ENCODE assay signal across 9 mouse cellular contexts in genomic region chr2:91071059-91071458, GRCm38 (mm10). TPM values are rescaled to one million over a fixed set of nuclear protein-coding genes. Genes with fewer than 3 reads are reported as not detected.
DNase-seq lines count a peak whose midpoint lies in the region; ATAC-seq and TF ChIP-seq lines count a peak whose summit lies in the region.
"Had no signal": no experiment of that assay in that cellular context is flagged by ENCODE, and none has a peak within 500 bp of the region (broad histone marks: within the 10 kb centered on the region; RNA-seq: fewer than 3 reads in every experiment).

No protein-coding gene starts in this region.

- TF ChIP-seq EP300 in liver, postnatal 0 days (IDR thresholded peaks at IDR 0.05; ENCODE audit: low read depth) = no peak

- no peak for TF ChIP-seq CTCF in G1E (IDR thresholded peaks at IDR 0.05; ENCODE audit: low read depth, low read length)
- no peak for TF ChIP-seq CTCF in liver, postnatal 0 days (IDR thresholded peaks at IDR 0.05; ENCODE audit: low read depth)

- peak overlapping the region; percentile 91 for H3K27ac ChIP-seq in heart, embryonic 13.5 days (replicated peaks)
- peak overlapping the region; percentile 93 for H3K27ac ChIP-seq in heart, embryonic 15.5 days
- peak overlapping the region; percentile 78 for H3K27ac ChIP-seq in liver, postnatal 0 days (ENCODE audit: low read depth)

- no peak for DNase-seq in heart, adult 8-10 months (ENCODE audit: low spot score)
- DNase-seq in G1E (ENCODE audit: low spot score) = no peak
- no peak for DNase-seq in liver, postnatal 0 days
- DNase-seq in urinary bladder, postnatal 14 days (ENCODE audit: low spot score) = no peak
- DNase-seq in left cerebral cortex, adult 18-20 months (ENCODE audit: low spot score in 2 of 2) = no peak

- peak overlapping the region; percentile 82 for H3K4me2 ChIP-seq in heart, embryonic 13.5 days
- peak overlapping the region; percentile 87 for H3K4me2 ChIP-seq in heart, embryonic 15.5 days
- peak overlapping the region; percentile 86 for H3K4me2 ChIP-seq in liver, postnatal 0 days (ENCODE audit: low read depth, low read length)

- H3K9me3 ChIP-seq in heart, embryonic 13.5 days = no peaks in the 10 kb centered on the region
- H3K9me3 ChIP-seq in G1E (replicated peaks) = no peaks in the 10 kb centered on the region
- no peaks in the 10 kb centered on the region for H3K9me3 ChIP-seq in heart, embryonic 15.5 days (replicated peaks)
- no peaks in the 10 kb centered on the region for H3K9me3 ChIP-seq in liver, postnatal 0 days (ENCODE audit: low read length)

- H3K27me3 ChIP-seq in heart, embryonic 13.5 days (replicated peaks) = no peaks in the 10 kb centered on the region
- H3K27me3 ChIP-seq in G1E (ENCODE audit: insufficient read depth, low read length) = no peaks in the 10 kb centered on the region
- H3K27me3 ChIP-seq in heart, embryonic 15.5 days = no peaks in the 10 kb centered on the region
- H3K27me3 ChIP-seq in liver, postnatal 0 days (ENCODE audit: insufficient read depth, low read length) = no peaks in the 10 kb centered on the region
- H3K27me3 ChIP-seq: Patski had no signal

- peak overlapping the region; percentile 90 for H3K9ac ChIP-seq in heart, embryonic 13.5 days
- H3K9ac ChIP-seq in heart, embryonic 15.5 days = peak overlapping the region; percentile 82
- H3K9ac ChIP-seq in liver, postnatal 0 days (replicated peaks) = peak overlapping the region; percentile 79

- 84% methylated on average over 10 of the region's 10 CpGs for WGBS in heart, embryonic 13.5 days
- WGBS in heart, embryonic 15.5 days = 81% methylated on average over 10 of the region's 10 CpGs
- 81% methylated on average over 10 of the region's 10 CpGs for WGBS in liver, postnatal 0 days (ENCODE audit: insufficient replicate concordance)

- peak overlapping the region; percentile 78 for H3K4me3 ChIP-seq in heart, embryonic 13.5 days
- peak overlapping the region; percentile 82; the same call in 1 of the 2 replicates for H3K4me3 ChIP-seq in G1E (ENCODE audit: low read depth, low read length)
- H3K4me3 ChIP-seq in heart, embryonic 15.5 days = peak overlapping the region; percentile 82
- H3K4me3 ChIP-seq in liver, postnatal 0 days (ENCODE audit: low read depth, low read length) = peak overlapping the region; percentile 76

- no peak for ATAC-seq in heart, embryonic 13.5 days (ENCODE audit: extremely low read depth, insufficient number of reproducible peaks, low FRiP score, low TSS enrichment)
- no peak for ATAC-seq in G1E (ENCODE audit: extremely low read depth, insufficient number of reproducible peaks, low FRiP score, poor library complexity, severe bottlenecking)
- ATAC-seq in heart, embryonic 15.5 days (replicated peaks; ENCODE audit: insufficient number of reproducible peaks, insufficient read depth, low FRiP score, low read depth) = no peak
- ATAC-seq in liver, postnatal 0 days = no peak
- no peak for ATAC-seq in erythroid progenitor cell, adult 5-6 weeks (replicated peaks; ENCODE audit: low FRiP score, poor library complexity, severe bottlenecking)

- peaks cover 28% of the 10 kb centered on the region for H3K4me1 ChIP-seq in heart, embryonic 13.5 days
- peaks cover 53% of the 10 kb centered on the region for H3K4me1 ChIP-seq in G1E (ENCODE audit: insufficient read depth, low read depth, low read length)
- H3K4me1 ChIP-seq in heart, embryonic 15.5 days (replicated peaks) = peaks cover 33% of the 10 kb centered on the region
- peaks cover 22% of the 10 kb centered on the region for H3K4me1 ChIP-seq in liver, postnatal 0 days (ENCODE audit: insufficient read depth)

- H3K36me3 ChIP-seq in heart, embryonic 13.5 days = peaks cover 20% of the 10 kb centered on the region
- H3K36me3 ChIP-seq in G1E (replicated peaks) = peaks cover 24% of the 10 kb centered on the region
- H3K36me3 ChIP-seq in heart, embryonic 15.5 days = peaks cover 10% of the 10 kb centered on the region; the same call in 1 of the 2 replicates
- no peaks in the 10 kb centered on the region; the same call in 1 of the 2 replicates for H3K36me3 ChIP-seq in liver, postnatal 0 days (replicated peaks; ENCODE audit: insufficient read depth, low read length)

RNA-seq across cellular contexts. Expression of gene Slc39a13, which starts 0.8 kb away (rescaled TPM):
- 45.0 and 55.5 TPM in 2 replicates for polyA plus RNA-seq in heart, embryonic 13.5 days (2015; fragmentation: Nextera tagmentation; extraction: Ambion mirVana)
- total RNA-seq in heart, adult 8-10 months (2022) = 10 to 100 TPM; 19.0 to 26.0 (median 23.6) TPM
- 23.6 and 24.9 TPM in 2 replicates for total RNA-seq in G1E (2014; fragmentation: Nextera tagmentation)
- 8.6 and 12.7 TPM in 2 replicates for total RNA-seq in G1E (2017)
- 12.1 and 13.6 TPM in 2 replicates for polyA plus RNA-seq in G1E (2012)
- 53.5 and 63.2 TPM in 2 replicates for polyA plus RNA-seq in heart, embryonic 15.5 days (2015; fragmentation: Nextera tagmentation; extraction: Ambion mirVana)
- 7.2 TPM in 2 replicates for polyA plus RNA-seq in liver, postnatal 0 days (2015; fragmentation: Nextera tagmentation; extraction: Ambion mirVana)
- total RNA-seq in left cerebral cortex, adult 18-20 months (2021) = 10 to 100 TPM; 26.8 to 31.8 TPM
- total RNA-seq in erythroid progenitor cell, adult 5-6 weeks (2015; ENCODE audit: low replicate concordance) = 3.8 and 11.2 TPM in 2 replicates
- 0.26 and 0.83 TPM in 2 replicates for total RNA-seq in erythroid progenitor cell, adult 5-6 weeks (2017; ENCODE audit: low replicate concordance)

RNA-seq across cellular contexts. Expression of gene Spi1, which starts 11.1 kb away (rescaled TPM):
- polyA plus RNA-seq in heart, embryonic 13.5 days (2015; fragmentation: Nextera tagmentation; extraction: Ambion mirVana) = 3.5 and 3.9 TPM in 2 replicates
- total RNA-seq in heart, adult 8-10 months (2022) = 1 to 10 TPM; 2.8 to 6.1 (median 3.2) TPM
- total RNA-seq in G1E (2014; fragmentation: Nextera tagmentation) (79.8 and 99.2 TPM in 2 replicates), G1E (2017) (23.5 and 25.4 TPM in 2 replicates)
- polyA plus RNA-seq in G1E (2012) = 135 and 138 TPM in 2 replicates
- 3.9 and 8.6 TPM in 2 replicates for polyA plus RNA-seq in heart, embryonic 15.5 days (2015; fragmentation: Nextera tagmentation; extraction: Ambion mirVana)
- polyA plus RNA-seq in liver, postnatal 0 days (2015; fragmentation: Nextera tagmentation; extraction: Ambion mirVana) = 31.7 and 35.5 TPM in 2 replicates
- total RNA-seq in left cerebral cortex, adult 18-20 months (2021) = 1 to 10 TPM; 3.2 to 3.6 TPM
- total RNA-seq in erythroid progenitor cell, adult 5-6 weeks (2015; ENCODE audit: low replicate concordance) = 37.8 and 54.1 TPM in 2 replicates
- total RNA-seq in erythroid progenitor cell, adult 5-6 weeks (2017; ENCODE audit: low replicate concordance) = 21.9 and 31.9 TPM in 2 replicates

RNA-seq across cellular contexts. Expression of gene Psmc3, which starts 17.2 kb away (rescaled TPM):
- 226 and 239 TPM in 2 replicates for polyA plus RNA-seq in heart, embryonic 13.5 days (2015; fragmentation: Nextera tagmentation; extraction: Ambion mirVana)
- total RNA-seq in heart, adult 8-10 months (2022) = 100 to 1,000 TPM; 192 to 274 (median 220) TPM
- total RNA-seq in G1E (2014; fragmentation: Nextera tagmentation) (109 and 141 TPM in 2 replicates), G1E (2017) (280 and 333 TPM in 2 replicates)
- polyA plus RNA-seq in G1E (2012) = 151 and 165 TPM in 2 replicates
- polyA plus RNA-seq in heart, embryonic 15.5 days (2015; fragmentation: Nextera tagmentation; extraction: Ambion mirVana) = 227 and 228 TPM in 2 replicates
- 109 and 112 TPM in 2 replicates for polyA plus RNA-seq in liver, postnatal 0 days (2015; fragmentation: Nextera tagmentation; extraction: Ambion mirVana)
- total RNA-seq in left cerebral cortex, adult 18-20 months (2021) = 100 to 1,000 TPM; 210 to 211 TPM
- total RNA-seq in erythroid progenitor cell, adult 5-6 weeks (2015; ENCODE audit: low replicate concordance) = 56.2 and 85.4 TPM in 2 replicates
- 101 and 248 TPM in 2 replicates for total RNA-seq in erythroid progenitor cell, adult 5-6 weeks (2017; ENCODE audit: low replicate concordance)

RNA-seq across cellular contexts. Expression of gene Rapsn, which starts 35.6 kb away (rescaled TPM):
- 21.2 and 25.8 TPM in 2 replicates for polyA plus RNA-seq in heart, embryonic 13.5 days (2015; fragmentation: Nextera tagmentation; extraction: Ambion mirVana)
- total RNA-seq in heart, adult 8-10 months (2022) = 10 to 100 TPM; 15.4 to 19.4 (median 16.4) TPM
- total RNA-seq in G1E (2014; fragmentation: Nextera tagmentation) = 1.8 TPM in 1 of 2 replicates, not detected in the other
- total RNA-seq in G1E (2017) = 3.4 and 4.4 TPM in 2 replicates
- 2.3 and 3.7 TPM in 2 replicates for polyA plus RNA-seq in G1E (2012)
- 27.4 and 33.7 TPM in 2 replicates for polyA plus RNA-seq in heart, embryonic 15.5 days (2015; fragmentation: Nextera tagmentation; extraction: Ambion mirVana)
- 1.6 and 1.8 TPM in 2 replicates for polyA plus RNA-seq in liver, postnatal 0 days (2015; fragmentation: Nextera tagmentation; extraction: Ambion mirVana)
- under 1 TPM; 0.49 to 0.70 TPM for total RNA-seq in left cerebral cortex, adult 18-20 months (2021)
- total RNA-seq in erythroid progenitor cell, adult 5-6 weeks (2015; ENCODE audit: low replicate concordance) = not detected in 2 replicates
- total RNA-seq in erythroid progenitor cell, adult 5-6 weeks (2017; ENCODE audit: low replicate concordance) = 1.7 TPM in 1 of 2 replicates, not detected in the other

RNA-seq across cellular contexts. Expression of gene Mybpc3, which starts 46.9 kb away (rescaled TPM):
- polyA plus RNA-seq in heart, embryonic 13.5 days (2015; fragmentation: Nextera tagmentation; extraction: Ambion mirVana) = 806 and 882 TPM in 2 replicates
- 1,000 to 10,000 TPM; 1,514 to 2,177 (median 1,722) TPM for total RNA-seq in heart, adult 8-10 months (2022)
- total RNA-seq in G1E (2014; fragmentation: Nextera tagmentation) (not detected in 2 replicates), G1E (2017) (under 0.01 TPM in 1 of 2 replicates, not detected in the other)
- not detected in 2 replicates for polyA plus RNA-seq in G1E (2012)
- polyA plus RNA-seq in heart, embryonic 15.5 days (2015; fragmentation: Nextera tagmentation; extraction: Ambion mirVana) = 909 and 937 TPM in 2 replicates
- 0.04 TPM in 2 replicates for polyA plus RNA-seq in liver, postnatal 0 days (2015; fragmentation: Nextera tagmentation; extraction: Ambion mirVana)
- total RNA-seq in left cerebral cortex, adult 18-20 months (2021) = under 1 TPM; 0.12 TPM
- total RNA-seq in erythroid progenitor cell, adult 5-6 weeks (2015; ENCODE audit: low replicate concordance) = not detected in 2 replicates
- total RNA-seq in erythroid progenitor cell, adult 5-6 weeks (2017; ENCODE audit: low replicate concordance) = not detected in 2 replicates
- polyA plus RNA-seq: Patski had no signal
